31 mouse cellular contexts compared by ENCODE assay signal in genomic region chr15:81914668-81915067, GRCm38 (mm10). TPM values are rescaled to one million over a fixed set of nuclear protein-coding genes. Genes with fewer than 3 reads are reported as not detected.
A peak's percentile ranks its signal among the peaks of the same experiment; 100 is the strongest.
DNase-seq lines count a peak whose midpoint lies in the region; ATAC-seq and TF ChIP-seq lines count a peak whose summit lies in the region.
"Had no signal": no experiment of that assay in that cellular context is flagged by ENCODE, and none has a peak within 500 bp of the region (broad histone marks: within the 10 kb centered on the region; RNA-seq: fewer than 3 reads in every experiment).

No protein-coding gene starts in this region.

- H3K9ac ChIP-seq in liver, embryonic 12.5 days, result 0 out of 2 replicates have a peak overlapping the region, but pooled peaks have one; percentile 14
- no peak overlapping the region for H3K9ac ChIP-seq in liver, postnatal 0 days (replicated peaks)
- H3K9ac ChIP-seq in hindbrain, embryonic 16.5 days (ENCODE audit: low read depth, low read length), result no peak overlapping the region
- no peak overlapping the region for H3K9ac ChIP-seq in heart, embryonic 12.5 days
- H3K9ac ChIP-seq: embryonic facial prominence, embryonic 13.5 days; forebrain, embryonic 15.5 days; hindbrain, embryonic 15.5 days; neural tube, embryonic 12.5 days had no signal

- H3K4me3 ChIP-seq in liver, embryonic 12.5 days, result no peak overlapping the region
- H3K4me3 ChIP-seq in liver, postnatal 0 days (ENCODE audit: low read depth, low read length), result no peak overlapping the region
- H3K4me3 ChIP-seq in hindbrain, embryonic 16.5 days (ENCODE audit: low read length), result no peak overlapping the region
- no peak overlapping the region for H3K4me3 ChIP-seq in heart, embryonic 12.5 days
- H3K4me3 ChIP-seq: embryonic facial prominence, embryonic 13.5 days; forebrain, embryonic 10.5 days; forebrain, embryonic 15.5 days; heart, adult 2 months; hindbrain, embryonic 10.5 days; hindbrain, embryonic 15.5 days; layer of hippocampus, adult 2 months; left cerebral cortex, adult 2 months; midbrain, embryonic 10.5 days; neural tube, embryonic 12.5 days had no signal

- no peak for TF ChIP-seq EP300 in liver, postnatal 0 days (IDR thresholded peaks at IDR 0.05; ENCODE audit: low read depth)

- WGBS in liver, embryonic 12.5 days (ENCODE audit: insufficient replicate concordance), result 48% methylated on average over 5 of the region's 5 CpGs
- 60% methylated on average over 5 of the region's 5 CpGs for WGBS in liver, postnatal 0 days (ENCODE audit: insufficient replicate concordance)
- 92% methylated on average over 5 of the region's 5 CpGs for WGBS in hindbrain, embryonic 16.5 days
- 78% methylated on average over 5 of the region's 5 CpGs for WGBS in heart, embryonic 12.5 days

- H3K9me3 ChIP-seq in liver, embryonic 12.5 days (replicated peaks), result no peaks in the 10 kb centered on the region
- no peaks in the 10 kb centered on the region for H3K9me3 ChIP-seq in liver, postnatal 0 days (ENCODE audit: low read length)
- no peaks in the 10 kb centered on the region for H3K9me3 ChIP-seq in hindbrain, embryonic 16.5 days (ENCODE audit: control insufficient read depth, low read length)
- no peaks in the 10 kb centered on the region for H3K9me3 ChIP-seq in heart, embryonic 12.5 days (replicated peaks)
- H3K9me3 ChIP-seq: embryonic facial prominence, embryonic 13.5 days; forebrain, embryonic 10.5 days; forebrain, embryonic 15.5 days; hindbrain, embryonic 10.5 days; hindbrain, embryonic 15.5 days; midbrain, embryonic 10.5 days; neural tube, embryonic 12.5 days had no signal

- H3K27ac ChIP-seq in liver, embryonic 12.5 days, result peak overlapping the region; percentile 53
- no peak overlapping the region for H3K27ac ChIP-seq in liver, postnatal 0 days (ENCODE audit: low read depth)
- H3K27ac ChIP-seq in hindbrain, embryonic 16.5 days (ENCODE audit: low read depth, low read length), result no peak overlapping the region
- no peak overlapping the region for H3K27ac ChIP-seq in heart, embryonic 12.5 days (ENCODE audit: poor library complexity, severe bottlenecking)
- H3K27ac ChIP-seq: embryonic facial prominence, embryonic 13.5 days; forebrain, embryonic 10.5 days; forebrain, embryonic 15.5 days; heart, adult 2 months; hindbrain, embryonic 10.5 days; hindbrain, embryonic 15.5 days; left cerebral cortex, adult 2 months; midbrain, embryonic 10.5 days; neural tube, embryonic 12.5 days had no signal

- peak; percentile 79 for DNase-seq in 416B (ENCODE audit: low read depth)
- peak; percentile 48 for DNase-seq in MN1 (ENCODE audit: low spot score)
- DNase-seq in liver, postnatal 0 days, result no peak
- DNase-seq in right cerebral cortex, postnatal 10 days (ENCODE audit: low spot score in 2 of 2), result no peak
- no peak for DNase-seq in ovary, postnatal 10 days (ENCODE audit: low spot score)
- DNase-seq: adrenal gland, postnatal 10 days; cerebellum, adult 11-12 months; cerebellum, adult 9-11 months; heart, adult 2 months; heart, postnatal 14 days; kidney, adult 2 months; kidney, postnatal 36 days; lung, postnatal 36 days; retina, postnatal 1 day; spleen, adult 18-20 months; thymus, adult 18-20 months; thymus, postnatal 25 days had no signal

- H3K36me3 ChIP-seq in liver, embryonic 12.5 days, result peaks cover 97% of the 10 kb centered on the region
- H3K36me3 ChIP-seq in liver, postnatal 0 days (replicated peaks; ENCODE audit: insufficient read depth, low read length), result peaks cover 71% of the 10 kb centered on the region
- H3K36me3 ChIP-seq in hindbrain, embryonic 16.5 days (ENCODE audit: control insufficient read depth, insufficient read depth, low read length), result peaks cover 52% of the 10 kb centered on the region
- peaks cover 79% of the 10 kb centered on the region for H3K36me3 ChIP-seq in heart, embryonic 12.5 days

- TF ChIP-seq CTCF in liver, postnatal 0 days (IDR thresholded peaks at IDR 0.05; ENCODE audit: low read depth), result no peak

- peak overlapping the region; percentile 6; the same call in 1 of the 2 replicates for H3K4me2 ChIP-seq in liver, embryonic 12.5 days
- no peak overlapping the region for H3K4me2 ChIP-seq in liver, postnatal 0 days (ENCODE audit: low read depth, low read length)
- H3K4me2 ChIP-seq in hindbrain, embryonic 16.5 days (ENCODE audit: low read length), result no peak overlapping the region
- H3K4me2 ChIP-seq in heart, embryonic 12.5 days, result no peak overlapping the region
- H3K4me2 ChIP-seq: embryonic facial prominence, embryonic 13.5 days; forebrain, embryonic 15.5 days; hindbrain, embryonic 15.5 days; neural tube, embryonic 12.5 days had no signal

- ATAC-seq in liver, embryonic 12.5 days, result peak; percentile 59
- peak; percentile 38 for ATAC-seq in liver, postnatal 0 days
- no peak for ATAC-seq in hindbrain, embryonic 16.5 days
- ATAC-seq in heart, embryonic 12.5 days (ENCODE audit: insufficient number of reproducible peaks, low FRiP score), result no peak
- ATAC-seq: CD4-positive, CD25-positive, alpha-beta regulatory T cell, adult 4 months; forebrain, embryonic 15.5 days; midbrain, embryonic 16.5 days had no signal

- H3K27me3 ChIP-seq in liver, embryonic 12.5 days (replicated peaks), result no peaks in the 10 kb centered on the region
- no peaks in the 10 kb centered on the region for H3K27me3 ChIP-seq in liver, postnatal 0 days (ENCODE audit: insufficient read depth, low read length)
- no peaks in the 10 kb centered on the region for H3K27me3 ChIP-seq in hindbrain, embryonic 16.5 days (replicated peaks; ENCODE audit: control insufficient read depth, insufficient read depth, low read length)
- H3K27me3 ChIP-seq in heart, embryonic 12.5 days (replicated peaks), result no peaks in the 10 kb centered on the region
- H3K27me3 ChIP-seq: embryonic facial prominence, embryonic 13.5 days; forebrain, embryonic 15.5 days; hindbrain, embryonic 15.5 days; neural tube, embryonic 12.5 days had no signal

- peaks cover 33% of the 10 kb centered on the region for H3K4me1 ChIP-seq in liver, embryonic 12.5 days
- H3K4me1 ChIP-seq in liver, postnatal 0 days (ENCODE audit: insufficient read depth), result peaks cover 5% of the 10 kb centered on the region; the same call in 1 of the 2 replicates
- peaks cover 2% of the 10 kb centered on the region; the same call in 1 of the 2 replicates for H3K4me1 ChIP-seq in hindbrain, embryonic 16.5 days (ENCODE audit: control insufficient read depth, insufficient read depth, low read depth, low read length)
- no peaks in the 10 kb centered on the region for H3K4me1 ChIP-seq in heart, embryonic 12.5 days (replicated peaks)
- H3K4me1 ChIP-seq: embryonic facial prominence, embryonic 13.5 days; forebrain, embryonic 10.5 days; forebrain, embryonic 15.5 days; hindbrain, embryonic 10.5 days; midbrain, embryonic 10.5 days; neural tube, embryonic 12.5 days had no signal

RNA-seq across cellular contexts. Expression of gene Polr3h, which starts 11.4 kb away (rescaled TPM):
- 87.2 and 96.3 TPM in 2 replicates for polyA plus RNA-seq in liver, embryonic 12.5 days (2016; fragmentation: Nextera tagmentation; extraction: Ambion mirVana)
- polyA plus RNA-seq in liver, postnatal 0 days (2015; fragmentation: Nextera tagmentation; extraction: Ambion mirVana), result 57.0 and 57.3 TPM in 2 replicates
- polyA plus RNA-seq in hindbrain, embryonic 16.5 days (2015; fragmentation: Nextera tagmentation; extraction: Ambion mirVana), result 88.2 and 105 TPM in 2 replicates
- 106 and 121 TPM in 2 replicates for polyA plus RNA-seq in heart, embryonic 12.5 days (2016; fragmentation: Nextera tagmentation; extraction: Ambion mirVana)

RNA-seq across cellular contexts. Expression of gene Csdc2, which starts 21.9 kb away (rescaled TPM):
- polyA plus RNA-seq in liver, embryonic 12.5 days (2016; fragmentation: Nextera tagmentation; extraction: Ambion mirVana), result 1.8 and 2.5 TPM in 2 replicates
- polyA plus RNA-seq in liver, postnatal 0 days (2015; fragmentation: Nextera tagmentation; extraction: Ambion mirVana), result 0.52 and 0.59 TPM in 2 replicates
- 287 and 292 TPM in 2 replicates for polyA plus RNA-seq in hindbrain, embryonic 16.5 days (2015; fragmentation: Nextera tagmentation; extraction: Ambion mirVana)
- polyA plus RNA-seq in heart, embryonic 12.5 days (2016; fragmentation: Nextera tagmentation; extraction: Ambion mirVana), result 6.2 and 6.3 TPM in 2 replicates
- polyA plus RNA-seq: CD4-positive, CD25-positive, alpha-beta regulatory T cell, adult 4 months had no signal

RNA-seq across cellular contexts. Expression of gene Aco2, which starts 42.6 kb away (rescaled TPM):
- polyA plus RNA-seq in liver, embryonic 12.5 days (2016; fragmentation: Nextera tagmentation; extraction: Ambion mirVana), result 131 and 132 TPM in 2 replicates
- 86.7 and 87.0 TPM in 2 replicates for polyA plus RNA-seq in liver, postnatal 0 days (2015; fragmentation: Nextera tagmentation; extraction: Ambion mirVana)
- 333 and 346 TPM in 2 replicates for polyA plus RNA-seq in hindbrain, embryonic 16.5 days (2015; fragmentation: Nextera tagmentation; extraction: Ambion mirVana)
- 497 and 519 TPM in 2 replicates for polyA plus RNA-seq in heart, embryonic 12.5 days (2016; fragmentation: Nextera tagmentation; extraction: Ambion mirVana)

RNA-seq across cellular contexts. Expression of gene Phf5a, which starts 43.0 kb away (rescaled TPM):
- polyA plus RNA-seq in liver, embryonic 12.5 days (2016; fragmentation: Nextera tagmentation; extraction: Ambion mirVana), result 140 and 145 TPM in 2 replicates
- 61.5 and 63.0 TPM in 2 replicates for polyA plus RNA-seq in liver, postnatal 0 days (2015; fragmentation: Nextera tagmentation; extraction: Ambion mirVana)
- 118 and 122 TPM in 2 replicates for polyA plus RNA-seq in hindbrain, embryonic 16.5 days (2015; fragmentation: Nextera tagmentation; extraction: Ambion mirVana)
- 88.9 and 89.3 TPM in 2 replicates for polyA plus RNA-seq in heart, embryonic 12.5 days (2016; fragmentation: Nextera tagmentation; extraction: Ambion mirVana)

RNA-seq across cellular contexts. Expression of gene Pmm1, which starts 46.1 kb away (rescaled TPM):
- polyA plus RNA-seq in liver, embryonic 12.5 days (2016; fragmentation: Nextera tagmentation; extraction: Ambion mirVana), result 24.6 and 28.0 TPM in 2 replicates
- polyA plus RNA-seq in liver, postnatal 0 days (2015; fragmentation: Nextera tagmentation; extraction: Ambion mirVana), result 9.8 and 10.1 TPM in 2 replicates
- polyA plus RNA-seq in hindbrain, embryonic 16.5 days (2015; fragmentation: Nextera tagmentation; extraction: Ambion mirVana), result 122 and 142 TPM in 2 replicates
- 17.7 and 19.6 TPM in 2 replicates for polyA plus RNA-seq in heart, embryonic 12.5 days (2016; fragmentation: Nextera tagmentation; extraction: Ambion mirVana)

Comparison
In these comparisons a context has a peak if more than half of its experiments do, and no peak if none do; other contexts are left out.
1. DNase-seq: peak in 416B (single experiment) and MN1 (single experiment); none in liver, postnatal 0 days (single experiment), right cerebral cortex, postnatal 10 days (0 of 2) and ovary, postnatal 10 days (single experiment).
2. ATAC-seq: peak in liver, embryonic 12.5 days (single experiment) and liver, postnatal 0 days (single experiment); none in hindbrain, embryonic 16.5 days (single experiment) and heart, embryonic 12.5 days (single experiment).
3. RNA of gene Csdc2, which starts 21.9 kb away (polyA plus RNA-seq): 287 to 292 TPM in hindbrain, embryonic 16.5 days; 6.2 to 6.3 TPM in heart, embryonic 12.5 days, 1.8 to 2.5 TPM in liver, embryonic 12.5 days and 0.52 to 0.59 TPM in liver, postnatal 0 days; every median in the first group is over 10 times any median in the second.